Mouse (Mus musculus): ENCODE measurements at regions not wholly inside any gene's neighbourhood (a gene's known extent, or its start where the extent isn't known, plus 50 kb on each side); places are given as distances from the start of the nearest gene placed in this dataset.

- no peak for DNase-seq (ENCODE audit: low spot score)
Observed at GRCm38 (mm10) chr15:87229951-87230350, 314.1 kb upstream of the Fam19a5 start.

GRCm38 (mm10) chr15:87236096-87236495 is 308.0 kb upstream of the Fam19a5 start:
- DNase-seq (ENCODE audit: low spot score): no peak

GRCm38 (mm10) chr15:87239057-87239456 is 305.0 kb upstream of the Fam19a5 start:
- no peak for DNase-seq (ENCODE audit: low spot score)

- DNase-seq (ENCODE audit: low spot score): no peak
Observed at GRCm38 (mm10) chr15:87261497-87261896, 282.6 kb upstream of the Fam19a5 start.

GRCm38 (mm10) chr15:87264906-87265305 is 279.2 kb upstream of the Fam19a5 start:
- no peak for DNase-seq (ENCODE audit: low spot score)

GRCm38 (mm10) chr15:87290987-87291529 is 253.0 kb upstream of the Fam19a5 start:
- no peak for DNase-seq (ENCODE audit: low spot score)

- no peak for DNase-seq (ENCODE audit: low spot score)
Observed at GRCm38 (mm10) chr15:87319896-87320295, 224.2 kb upstream of the Fam19a5 start.

- no peak for DNase-seq (ENCODE audit: low spot score)
Observed at GRCm38 (mm10) chr15:87321067-87321985, 222.8 kb upstream of the Fam19a5 start.

GRCm38 (mm10) chr15:87325389-87325788 is 218.7 kb upstream of the Fam19a5 start:
- no peak for DNase-seq (ENCODE audit: low spot score)

- no peak for DNase-seq (ENCODE audit: low spot score)
Observed at GRCm38 (mm10) chr15:87326281-87326680, 217.8 kb upstream of the Fam19a5 start.

GRCm38 (mm10) chr15:87332441-87332840 is 211.7 kb upstream of the Fam19a5 start:
- no peak for DNase-seq (ENCODE audit: low spot score)

- no peak for DNase-seq (ENCODE audit: low spot score)
Observed at GRCm38 (mm10) chr15:87333527-87333926, 210.6 kb upstream of the Fam19a5 start.

- no peak for DNase-seq (ENCODE audit: low spot score)
Observed at GRCm38 (mm10) chr15:87334430-87334829, 209.7 kb upstream of the Fam19a5 start.

GRCm38 (mm10) chr15:87335324-87335723 is 208.8 kb upstream of the Fam19a5 start:
- no peak for DNase-seq (ENCODE audit: low spot score)

GRCm38 (mm10) chr15:87335737-87336136 is 208.4 kb upstream of the Fam19a5 start:
- DNase-seq (ENCODE audit: low spot score): no peak

GRCm38 (mm10) chr15:87339904-87340303 is 204.2 kb upstream of the Fam19a5 start:
- no peak for DNase-seq (ENCODE audit: low spot score)

GRCm38 (mm10) chr15:87342656-87343055 is 201.4 kb upstream of the Fam19a5 start:
- no peak for DNase-seq (ENCODE audit: low spot score)

- DNase-seq (ENCODE audit: low spot score): no peak
Observed at GRCm38 (mm10) chr15:87345826-87346225, 198.3 kb upstream of the Fam19a5 start.

- DNase-seq (ENCODE audit: low spot score): no peak
Observed at GRCm38 (mm10) chr15:87349533-87350247, 194.4 kb upstream of the Fam19a5 start.

- no peak for DNase-seq (ENCODE audit: low spot score)
Observed at GRCm38 (mm10) chr15:87352812-87353211, 191.3 kb upstream of the Fam19a5 start.

- no peak for DNase-seq (ENCODE audit: low spot score)
Observed at GRCm38 (mm10) chr15:87353886-87354285, 190.2 kb upstream of the Fam19a5 start.

GRCm38 (mm10) chr15:87360457-87360856 is 183.6 kb upstream of the Fam19a5 start:
- DNase-seq (ENCODE audit: low spot score): no peak
